Mouse (Mus musculus): ENCODE measurements around the gene Gtpbp4.
"Not testable (repeated sequence)": the region's sequence is repeated elsewhere in the genome, so short reads cannot be mapped to it uniquely, and the experiment has no call there.

The Gtpbp4 gene

GRCm38 (mm10) chr13:8972369-8972768 is 23.5 kb downstream of the Gtpbp4 start:
- DNase-seq (ENCODE audit: low spot score): no peak

- DNase-seq (ENCODE audit: low spot score): no peak
Measured at GRCm38 (mm10) chr13:8967742-8968141, 28.1 kb downstream of the Gtpbp4 start.

- DNase-seq (ENCODE audit: low spot score): no peak
Measured at GRCm38 (mm10) chr13:8965224-8965623, 30.7 kb downstream of the Gtpbp4 start.

GRCm38 (mm10) chr13:8962266-8962665 is 33.6 kb downstream of the Gtpbp4 start:
- DNase-seq (ENCODE audit: low spot score): not testable (repeated sequence)

- DNase-seq (ENCODE audit: low spot score): not testable (repeated sequence)
Measured at GRCm38 (mm10) chr13:8961128-8961888, 34.6 kb downstream of the Gtpbp4 start.

GRCm38 (mm10) chr13:8959554-8959953 is 36.3 kb downstream of the Gtpbp4 start:
- DNase-seq (ENCODE audit: low spot score): not testable (repeated sequence)

GRCm38 (mm10) chr13:8959058-8959457 is 36.8 kb downstream of the Gtpbp4 start:
- DNase-seq (ENCODE audit: low spot score): not testable (repeated sequence)

- DNase-seq (ENCODE audit: low spot score): not testable (repeated sequence)
Measured at GRCm38 (mm10) chr13:8956873-8957272, 39.0 kb downstream of the Gtpbp4 start.

GRCm38 (mm10) chr13:8955127-8955526 is 40.8 kb downstream of the Gtpbp4 start:
- not testable (repeated sequence) for DNase-seq (ENCODE audit: low spot score)

- not testable (repeated sequence) for DNase-seq (ENCODE audit: low spot score)
Measured at GRCm38 (mm10) chr13:8952563-8952962, 43.3 kb downstream of the Gtpbp4 start, which contains the start of gene Idi2. TSS of gene Idi2 (plus strand) at chr13:8952863.

GRCm38 (mm10) chr13:8948131-8948530 is 47.8 kb downstream of the Gtpbp4 start, which contains the start of gene Gm9745:
TSS of gene Gm9745 (minus strand) at chr13:8948231.
- not testable (repeated sequence) for DNase-seq (ENCODE audit: low spot score)

GRCm38 (mm10) chr13:8943828-8944227 is 52.1 kb downstream of the Gtpbp4 start:
- not testable (repeated sequence) for DNase-seq (ENCODE audit: low spot score)

- DNase-seq (ENCODE audit: low spot score): not testable (repeated sequence)
Measured at GRCm38 (mm10) chr13:8941701-8942100, 54.2 kb downstream of the Gtpbp4 start.

GRCm38 (mm10) chr13:8941110-8941509 is 54.8 kb downstream of the Gtpbp4 start:
- DNase-seq (ENCODE audit: low spot score): not testable (repeated sequence)

- not testable (repeated sequence) for DNase-seq (ENCODE audit: low spot score)
Measured at GRCm38 (mm10) chr13:8937611-8938140, 58.2 kb downstream of the Gtpbp4 start.

- no peak for DNase-seq (ENCODE audit: low spot score)
Measured at GRCm38 (mm10) chr13:8933499-8933898, 62.4 kb downstream of the Gtpbp4 start.

All from urinary bladder, postnatal 25 days (tissue).